Mouse (Mus musculus) limb, embryonic 15.5 days (tissue): ENCODE results near the gene Dr1. TPM values are rescaled to one million over a fixed set of nuclear protein-coding genes. Genes with fewer than 3 reads are reported as not detected.
"Not testable (repeated sequence)": the region's sequence is repeated elsewhere in the genome, so short reads cannot be mapped to it uniquely, and the experiment has no call there.

ENCODE experiments used
- ATAC-seq: fragments of 200-750 bp; cut with Nextera tagmentation; 2 replicates; pipeline ENCODE4 v1.8.0; 2017; ENCODE audit warnings: low read depth, moderate TSS enrichment; ENCODE audit not compliant: insufficient number of reproducible peaks, low FRiP score, low TSS enrichment
- H3K27ac ChIP-seq: fragments of 300-500 bp; sonication (generic); 2 replicates; pipeline ENCODE4 v1.5.1; 2015; ENCODE audit warnings: moderate library complexity, mild to moderate bottlenecking, inconsistent platforms
- H3K27me3 ChIP-seq: fragments of 300-500 bp; sonication (generic); 2 replicates; pipeline ENCODE4 v1.6.1; 2015; ENCODE audit warnings: inconsistent platforms
- H3K36me3 ChIP-seq: fragments of 300-500 bp; sonication (generic); 2 replicates; pipeline ENCODE4 v1.6.1; 2015; ENCODE audit warnings: inconsistent platforms
- H3K4me1 ChIP-seq: fragments of 300-500 bp; sonication (generic); 2 replicates; pipeline ENCODE4 v1.6.1; 2015; ENCODE audit warnings: inconsistent platforms
- H3K4me2 ChIP-seq: fragments of 300-500 bp; sonication (generic); 2 replicates; pipeline ENCODE4 v1.6.1; 2015; ENCODE audit warnings: mild to moderate bottlenecking, inconsistent platforms
- H3K4me3 ChIP-seq: fragments of 300-500 bp; sonication (generic); 2 replicates; pipeline ENCODE4 v1.5.1; 2015; ENCODE audit warnings: mild to moderate bottlenecking, inconsistent platforms
- H3K9ac ChIP-seq: fragments of 300-500 bp; sonication (generic); 2 replicates; pipeline ENCODE4 v1.6.1; 2015; ENCODE audit warnings: inconsistent platforms
- H3K9me3 ChIP-seq: fragments of 300-500 bp; sonication (generic); 2 replicates; pipeline ENCODE4 v1.6.1; 2016; ENCODE audit warnings: inconsistent platforms
- WGBS: fragments of 180-500 bp; shearing (Covaris S2); methylation state at CpG from one replicate; pipeline ENCODE4 v1.1.7; 2015; 5-methylcytosine and 5-hydroxymethylcytosine counted together
- polyA plus RNA-seq: library from polyadenylated mRNA; unstranded; fragments of >200 nt; fragmentation: Nextera tagmentation; extraction: Ambion mirVana; gene quantifications from 2 replicates; pipeline ENCODE4 v1.2.1, GENCODE M21; 2015

The Dr1 gene
- polyA plus RNA-seq, 1 experiment from 2014 or later: 47.4 TPM

GRCm38 (mm10) chr5:108271345-108271744 is 2.6 kb downstream of the Dr1 start:
- H3K9me3 ChIP-seq, H3K27me3 ChIP-seq, H3K27ac ChIP-seq, H3K9ac ChIP-seq, H3K4me2 ChIP-seq, ATAC-seq, H3K4me3 ChIP-seq: not testable (repeated sequence)
- peaks cover 13% of the 10 kb centered on the region for H3K36me3 ChIP-seq
- 91% methylated on average over 6 of the region's 6 CpGs for WGBS
- H3K4me1 ChIP-seq: peaks cover 13% of the 10 kb centered on the region; the same call in 1 of the 2 replicates

DNA sequence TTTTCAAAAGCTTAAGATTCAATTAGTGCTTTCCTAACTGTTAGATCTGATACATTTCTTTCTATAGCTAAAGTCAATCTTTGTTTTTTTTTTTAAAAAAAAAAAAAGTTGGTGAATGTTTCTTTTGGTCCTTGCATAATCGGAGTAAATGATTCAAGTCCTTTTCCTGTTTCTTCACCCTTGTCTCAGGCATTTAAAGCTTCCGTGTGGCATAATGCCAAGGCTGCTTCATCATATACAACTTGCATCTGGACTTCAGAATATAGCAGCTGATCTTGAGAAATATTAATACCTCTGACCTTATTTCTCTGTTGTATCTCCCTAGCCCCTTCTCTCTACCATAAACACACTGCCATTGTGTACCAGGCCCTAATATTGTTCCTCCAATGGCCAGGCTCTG is 18.3 kb downstream of the Dr1 start:
- Histone ChIP-seq H3K36me3 (no peaks in the 10 kb centered on the region), H3K4me1 (no peaks in the 10 kb centered on the region), H3K4me3 (no peak overlapping the region), H3K27me3 (no peaks in the 10 kb centered on the region), H3K4me2 (no peak overlapping the region), H3K27ac (no peak overlapping the region), H3K9me3 (no peaks in the 10 kb centered on the region), H3K9ac (no peak overlapping the region)
- ATAC-seq: no peak
- WGBS: 79% methylated on average over 2 of the region's 2 CpGs

- ATAC-seq: no peak
- H3K4me2 ChIP-seq: no peak overlapping the region
- no peaks in the 10 kb centered on the region for H3K27me3 ChIP-seq
- H3K36me3 ChIP-seq: no peaks in the 10 kb centered on the region
- no peaks in the 10 kb centered on the region for H3K4me1 ChIP-seq
- WGBS: 67% methylated on average over 2 of the region's 3 CpGs
- no peak overlapping the region for H3K27ac ChIP-seq
- H3K9ac ChIP-seq: no peak overlapping the region
- no peaks in the 10 kb centered on the region for H3K9me3 ChIP-seq
- H3K4me3 ChIP-seq: no peak overlapping the region
Observed at GRCm38 (mm10) chr5:108301567-108301966, 32.9 kb downstream of the Dr1 start.

DNA sequence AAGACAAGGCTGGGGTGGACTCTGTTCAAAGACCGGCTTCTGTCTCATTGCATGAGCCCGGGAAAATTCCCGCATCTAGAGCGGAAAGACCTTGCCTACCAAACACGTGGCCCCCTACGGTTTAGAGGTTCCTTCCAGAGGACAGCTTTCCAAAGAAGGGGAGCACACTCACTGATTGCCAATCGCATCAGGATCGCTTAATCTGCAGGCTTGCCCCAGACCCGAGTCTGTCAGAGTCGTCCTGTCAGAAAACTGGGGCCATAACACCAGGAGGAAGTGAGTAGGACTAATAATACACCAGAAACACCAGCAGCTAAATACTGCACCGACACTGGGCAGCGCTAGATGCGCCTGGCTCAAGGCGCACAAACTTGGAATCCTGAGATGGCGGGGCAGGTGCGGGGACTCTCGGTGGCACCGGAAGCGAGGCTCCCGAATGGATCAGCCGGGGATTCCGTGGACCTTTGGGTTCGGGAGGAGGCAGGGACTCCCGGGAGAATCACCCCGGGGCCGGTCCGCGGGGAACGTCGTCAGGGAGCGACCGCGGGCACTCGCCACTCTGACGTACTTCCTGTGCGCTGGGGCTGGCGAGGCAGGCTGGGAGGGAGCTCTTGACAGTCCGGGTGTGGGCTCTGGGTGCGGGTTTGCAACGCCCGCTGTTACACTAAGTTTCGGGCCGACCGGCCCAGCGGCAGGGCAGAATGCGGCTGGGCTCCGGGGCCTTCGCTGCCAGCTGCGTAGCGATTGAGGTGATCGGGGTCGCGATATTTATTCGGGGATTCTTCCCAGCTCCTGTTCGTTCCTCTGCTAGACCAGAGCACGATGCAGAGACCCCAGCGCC is 43.7 kb downstream of the Dr1 start, which contains the start of gene Pigg:
TSS of gene Pigg (plus strand) at position 386 of the 841 bp plus-strand sequence.
- Histone ChIP-seq H3K27me3 (no peaks in the 10 kb centered on the region), H3K4me2 (peak within 1 kb of the TSS; percentile 60), H3K4me1 (peaks cover 6% of the 10 kb centered on the region), H3K9ac (peak within 1 kb of the TSS; percentile 65), H3K27ac (peak within 1 kb of the TSS; percentile 76), H3K4me3 (peak within 1 kb of the TSS; percentile 72), H3K36me3 (no peaks in the 10 kb centered on the region), H3K9me3 (no peaks in the 10 kb centered on the region)
- ATAC-seq: peak; percentile 96
- WGBS: under 1% methylated on average over 57 of the region's 57 CpGs

DNA sequence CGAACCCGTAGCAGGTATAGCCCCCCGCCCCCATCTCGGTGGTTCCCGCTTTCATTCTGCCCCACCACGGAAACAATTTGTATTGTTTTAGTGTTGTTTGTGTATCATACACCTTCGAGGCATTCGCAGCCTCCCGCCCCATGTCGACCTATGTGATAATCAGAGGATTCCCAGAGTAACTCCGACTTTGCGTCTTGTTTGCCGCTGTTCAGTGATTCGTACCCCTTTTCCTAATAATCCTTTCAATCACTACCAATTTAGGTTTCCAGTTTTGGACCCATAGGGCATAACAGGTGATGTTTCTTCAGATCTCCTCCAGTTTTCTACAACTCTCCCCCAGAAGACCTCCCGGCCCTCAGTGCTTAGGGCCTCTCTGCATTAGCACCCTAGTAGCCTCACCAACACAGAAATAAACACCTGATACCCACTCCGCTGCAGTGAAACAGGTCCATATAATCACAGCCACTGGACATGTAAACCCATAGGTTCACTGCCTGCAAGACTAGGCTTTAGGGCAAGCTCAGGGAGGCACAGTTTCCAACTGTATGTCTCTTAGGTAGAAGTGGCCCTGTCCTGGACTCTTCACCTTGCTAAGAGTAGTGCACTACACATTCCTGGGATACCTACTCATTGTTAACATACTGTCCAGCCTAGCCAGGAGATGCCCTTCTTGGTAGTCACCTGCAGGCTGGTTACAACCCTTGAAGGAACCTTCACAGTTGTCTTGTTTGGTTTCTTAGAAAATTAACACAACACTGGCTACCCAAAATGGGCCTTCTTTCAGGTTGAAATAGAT is 44.6 kb downstream of the Dr1 start:
- Histone ChIP-seq H3K9ac (peak overlapping the region; percentile 65), H3K27me3 (no peaks in the 10 kb centered on the region), H3K27ac (0 out of 2 replicates have a peak overlapping the region, but pooled peaks have one; percentile 17), H3K4me1 (peaks cover 6% of the 10 kb centered on the region), H3K4me2 (peak overlapping the region; percentile 60), H3K9me3 (no peaks in the 10 kb centered on the region), H3K4me3 (peak overlapping the region; percentile 72), H3K36me3 (no peaks in the 10 kb centered on the region)
- no peak for ATAC-seq
- 7% methylated on average over 16 of the region's 16 CpGs for WGBS

Other genes starting within 250 kb of the Dr1 start
- 84.6 and 89.6 TPM in 2 replicates for gene Mtf2, start 203.2 kb upstream of the Dr1 start, polyA plus RNA-seq
- gene Tmed5, start 136.3 kb upstream of the Dr1 start, polyA plus RNA-seq: 45.1 and 45.9 TPM in 2 replicates
- gene Ccdc18, start 136.0 kb upstream of the Dr1 start, polyA plus RNA-seq: 8.1 and 8.5 TPM in 2 replicates
- 6.7 and 7.0 TPM in 2 replicates for gene Pigg, start 43.7 kb downstream of the Dr1 start, polyA plus RNA-seq
- gene Gm42517, start 99.0 kb downstream of the Dr1 start, polyA plus RNA-seq: 0.15 TPM in 2 replicates
- 0.22 and 0.27 TPM in 2 replicates for gene Pde6b, start 119.5 kb downstream of the Dr1 start, polyA plus RNA-seq
- 337 and 365 TPM in 2 replicates for gene Atp5k, start 165.6 kb downstream of the Dr1 start, polyA plus RNA-seq
- gene Mfsd7a, start 180.0 kb downstream of the Dr1 start, polyA plus RNA-seq: 0.70 and 1.5 TPM in 2 replicates
- 19.3 and 21.1 TPM in 2 replicates for gene Pcgf3, start 192.3 kb downstream of the Dr1 start, polyA plus RNA-seq